Mouse (Mus musculus) induced T-regulatory cell, adult 2 months (primary cell): ENCODE data around the gene Nap1l4.

ENCODE experiments used
- DNase-seq: peaks from one replicate; pipeline ENCODE4 v3.0.0-alpha.2; 2012; ENCODE audit warnings: low read depth

Nap1l4 gene

GRCm38 (mm10) chr7:143519333-143519732 is 29.6 kb downstream of the Nap1l4 start:
- DNase-seq: no peak

DNA sequence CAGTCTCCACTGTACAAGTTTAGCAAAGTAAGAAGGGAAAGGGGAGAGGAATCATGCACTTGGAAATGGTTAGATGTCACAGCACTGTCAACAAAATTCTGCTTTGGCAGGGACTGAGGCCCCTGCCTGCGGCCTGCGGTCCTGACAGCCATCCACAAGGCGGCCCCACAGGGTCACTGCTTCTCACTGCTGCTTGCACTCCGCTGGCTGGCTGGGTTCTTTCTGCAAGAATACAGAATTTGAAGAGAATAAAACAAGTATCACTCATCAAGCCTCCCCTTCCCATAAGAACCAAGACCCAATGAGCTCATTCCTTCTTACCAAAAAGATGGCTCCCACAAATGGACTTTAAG is 34.5 kb downstream of the Nap1l4 start:
- DNase-seq: no peak

- no peak for DNase-seq
These were observed 35.0 kb downstream of the Nap1l4 start for GRCm38 (mm10) chr7:143513763-143514415.

DNA sequence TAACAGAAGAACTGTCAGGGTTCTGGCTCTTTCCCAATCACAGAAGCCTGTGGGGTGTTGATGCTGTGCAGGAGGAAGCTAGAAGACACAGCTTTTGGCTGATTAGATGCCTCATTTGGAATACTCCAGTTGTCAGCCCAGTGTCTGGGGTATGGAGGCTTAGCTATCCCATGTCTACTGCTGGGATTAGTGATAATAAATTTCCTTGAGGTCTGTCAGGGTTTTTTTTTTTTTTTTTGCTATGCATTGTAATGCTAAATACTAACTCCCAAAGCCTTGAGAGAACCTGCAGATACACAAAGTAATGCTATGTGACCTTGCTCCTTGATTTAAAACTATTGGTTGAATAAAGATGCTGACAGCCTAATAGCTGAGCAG is 37.6 kb downstream of the Nap1l4 start:
- DNase-seq: no peak

DNA sequence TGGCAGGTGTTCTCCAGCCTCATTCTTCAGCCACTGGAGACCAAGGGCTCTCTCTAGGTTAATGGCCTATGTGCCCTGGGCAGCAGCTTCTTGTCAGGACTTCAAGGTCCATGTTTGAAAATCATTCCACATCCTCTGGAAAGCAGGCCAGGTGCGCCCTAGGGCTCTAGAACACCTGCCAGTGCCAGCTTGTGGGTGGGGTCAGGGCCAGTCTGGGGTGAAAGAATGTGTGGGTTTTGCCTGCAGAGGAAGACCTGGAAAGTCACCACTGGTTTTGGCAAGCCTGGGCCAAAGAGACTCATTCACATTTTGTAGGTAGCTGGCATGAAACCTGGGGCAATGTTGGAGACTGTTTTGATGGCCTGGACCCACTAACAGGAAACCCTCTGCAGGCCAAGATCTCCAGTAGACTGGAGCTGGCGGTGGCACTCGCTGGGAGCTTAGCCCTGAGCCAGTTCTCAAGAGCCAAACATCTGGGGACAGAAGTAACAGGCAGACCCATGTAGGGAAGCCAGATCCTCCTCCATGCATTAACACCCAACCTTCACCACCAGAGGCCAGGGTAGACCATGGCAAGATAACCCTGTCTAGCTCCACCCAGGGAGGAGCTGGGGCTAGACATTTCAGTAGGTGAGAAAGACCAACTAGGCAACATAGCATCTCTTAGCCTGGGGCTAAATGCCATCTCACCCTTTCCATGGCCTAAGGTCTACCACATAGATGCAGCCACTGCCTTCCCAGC is 38.1 kb downstream of the Nap1l4 start:
- no peak for DNase-seq

GRCm38 (mm10) chr7:143509566-143509965 is 39.3 kb downstream of the Nap1l4 start:
- DNase-seq: no peak

GRCm38 (mm10) chr7:143506675-143507074 is 42.2 kb downstream of the Nap1l4 start:
- DNase-seq: peak; percentile 79

- DNase-seq: no peak
These were observed 42.6 kb downstream of the Nap1l4 start for GRCm38 (mm10) chr7:143506271-143506670.

GRCm38 (mm10) chr7:143505823-143506222 is 43.1 kb downstream of the Nap1l4 start:
- DNase-seq: peak; percentile 86

DNA sequence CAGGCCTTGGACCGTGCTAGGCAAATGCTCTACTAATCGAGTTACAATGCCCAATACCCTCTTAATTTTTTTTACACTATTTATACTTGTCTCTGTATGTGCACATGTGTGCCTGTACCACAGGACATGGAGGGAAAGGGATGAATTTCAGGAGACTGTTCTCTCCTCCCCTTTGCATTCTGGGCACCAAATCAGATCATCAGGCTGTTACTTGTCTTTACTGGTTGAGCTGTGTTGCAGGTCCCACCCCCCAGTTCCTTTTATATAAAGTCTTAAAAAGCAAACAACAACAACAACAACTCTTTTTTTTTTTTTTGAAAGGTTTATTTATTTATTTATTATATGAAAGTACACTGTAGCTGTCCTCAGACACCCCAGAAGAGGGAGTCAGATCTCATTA is 43.5 kb downstream of the Nap1l4 start:
- no peak for DNase-seq

GRCm38 (mm10) chr7:143503926-143504325 is 45.0 kb downstream of the Nap1l4 start:
- DNase-seq: no peak

GRCm38 (mm10) chr7:143502418-143503200 is 46.3 kb downstream of the Nap1l4 start, which contains the start of gene Phlda2:
Gene Phlda2, minus strand, starts transcription at chr7:143503150.
- peak; percentile 43 for DNase-seq

- DNase-seq: peak; percentile 62
These were observed 47.1 kb downstream of the Nap1l4 start for GRCm38 (mm10) chr7:143501643-143502417.

- DNase-seq: peak; percentile 32
These were observed 48.0 kb downstream of the Nap1l4 start for GRCm38 (mm10) chr7:143500912-143501311.

DNA sequence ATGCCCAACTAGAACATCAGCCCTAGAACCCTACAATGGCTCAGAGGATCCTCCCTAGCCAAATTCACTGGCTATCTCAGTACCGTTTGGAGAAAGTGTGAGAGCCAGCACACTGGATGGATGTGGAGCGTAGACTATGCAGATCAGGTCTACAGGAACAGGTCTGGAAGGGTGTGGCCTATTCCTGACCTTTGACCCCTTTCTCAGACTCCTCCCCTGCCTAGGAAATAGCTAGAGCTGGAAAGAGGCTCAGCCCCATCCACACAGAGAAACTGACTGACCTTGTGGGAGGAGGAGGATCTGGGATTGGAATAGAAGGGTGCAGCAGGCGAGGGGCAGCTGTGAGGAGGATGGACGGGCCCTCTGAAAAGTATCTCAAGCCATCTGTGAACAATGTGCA is 50.3 kb downstream of the Nap1l4 start:
- no peak for DNase-seq

DNA sequence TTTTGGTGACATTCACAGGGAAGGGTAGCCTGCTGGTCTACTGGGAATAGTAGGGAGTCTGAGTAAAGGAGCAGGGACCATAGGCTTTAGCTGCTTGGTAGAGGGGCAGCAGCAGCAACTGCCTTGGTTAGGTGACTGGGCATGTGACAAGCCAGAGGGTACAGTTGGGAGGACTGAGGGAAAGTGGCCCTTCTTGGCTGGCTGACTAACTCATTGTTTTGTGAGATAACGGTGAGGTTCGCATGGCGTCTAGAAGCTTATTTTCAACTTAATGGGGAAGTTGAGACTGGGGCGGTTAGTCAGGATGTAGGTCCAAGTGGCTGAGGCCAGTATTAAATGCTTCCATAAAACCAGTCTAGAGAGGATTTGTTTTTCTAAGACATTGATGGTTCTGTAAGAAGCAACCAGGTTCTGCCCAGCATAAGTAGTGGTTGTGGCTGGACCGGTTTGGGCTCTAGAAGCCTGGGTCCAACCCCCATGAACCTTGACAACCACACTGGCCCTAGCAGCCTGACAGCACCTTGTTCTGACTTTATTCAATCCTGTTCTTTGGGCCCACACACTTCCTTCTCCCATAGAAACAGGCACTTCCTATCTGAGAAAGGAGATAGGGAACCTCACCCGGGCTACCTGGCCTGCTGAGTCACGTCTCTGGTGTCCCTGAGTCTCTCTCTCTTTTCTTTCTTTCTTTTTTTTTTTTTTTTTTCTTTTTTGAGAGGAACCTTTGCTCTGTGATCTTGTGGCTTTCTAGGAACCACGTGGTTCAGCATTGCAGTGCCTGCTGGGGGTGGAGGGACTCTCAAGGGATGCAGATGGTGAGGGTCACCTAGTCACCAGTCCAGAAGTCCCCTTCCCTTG is 53.6 kb downstream of the Nap1l4 start:
- DNase-seq: no peak

- no peak for DNase-seq
These were observed 55.2 kb downstream of the Nap1l4 start for GRCm38 (mm10) chr7:143493616-143494126.

DNA sequence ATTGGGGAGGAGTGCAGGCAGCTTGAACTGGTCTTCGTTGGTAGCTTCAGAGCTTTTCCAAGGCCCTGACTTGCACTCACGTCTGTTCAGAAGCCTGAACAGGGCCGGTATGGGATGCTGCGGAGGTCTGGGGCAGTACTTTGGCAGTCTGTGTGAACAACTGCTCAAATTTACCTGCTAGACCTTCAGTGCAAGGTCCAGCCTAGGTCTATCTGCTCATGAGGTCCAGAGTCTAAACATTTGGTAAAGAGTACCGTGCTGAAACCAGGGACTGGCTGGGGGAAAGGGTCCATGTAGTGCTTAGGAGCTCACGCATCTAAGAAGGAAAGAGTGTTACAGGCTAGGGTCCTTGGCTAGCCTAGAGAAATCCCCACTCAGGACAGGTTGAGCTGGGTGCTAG is 59.2 kb downstream of the Nap1l4 start:
- DNase-seq: no peak

GRCm38 (mm10) chr7:143482541-143482940 is 66.4 kb downstream of the Nap1l4 start:
- no peak for DNase-seq

GRCm38 (mm10) chr7:143481806-143482387 is 67.0 kb downstream of the Nap1l4 start:
- DNase-seq: no peak

GRCm38 (mm10) chr7:143480498-143480897 is 68.4 kb downstream of the Nap1l4 start:
- peak; percentile 73 for DNase-seq
